Mouse (Mus musculus) lung, embryonic 16.5 days (tissue): ENCODE results near the gene Fut8. TPM values are rescaled to one million over a fixed set of nuclear protein-coding genes. Genes with fewer than 3 reads are reported as not detected.
"Not testable (repeated sequence)": the region's sequence is repeated elsewhere in the genome, so short reads cannot be mapped to it uniquely, and the experiment has no call there.

Experiments used
- ATAC-seq: fragments of 200-750 bp; cut with Nextera tagmentation; 2 replicates; pipeline ENCODE4 v1.8.0; 2017; ENCODE audit warnings: low read depth, mild to moderate bottlenecking, moderate library complexity
- H3K27ac ChIP-seq: fragments of 300-500 bp; sonication (generic); 2 replicates; pipeline ENCODE4 v1.5.1; 2014; ENCODE audit warnings: mild to moderate bottlenecking, control low read depth, low read length
- H3K27me3 ChIP-seq: fragments of 300-500 bp; sonication (generic); 2 replicates; pipeline ENCODE4 v1.6.1; 2014; ENCODE audit warnings: low read depth, low read length, mixed read lengths; ENCODE audit not compliant: control insufficient read depth, insufficient read depth
- H3K36me3 ChIP-seq: fragments of 300-500 bp; sonication (generic); 2 replicates; pipeline ENCODE4 v1.6.1; 2014; ENCODE audit warnings: low read length; ENCODE audit not compliant: control insufficient read depth, insufficient read depth
- H3K4me1 ChIP-seq: fragments of 300-500 bp; sonication (generic); replicated peaks from 2 replicates; pipeline ENCODE4 v1.6.1; 2014; ENCODE audit warnings: low read length, mixed read lengths; ENCODE audit not compliant: control insufficient read depth, insufficient read depth
- H3K4me2 ChIP-seq: fragments of 300-500 bp; sonication (generic); 2 replicates; pipeline ENCODE4 v1.6.1; 2014; ENCODE audit warnings: low read depth, low read length, control low read depth
- H3K4me3 ChIP-seq: fragments of 300-500 bp; sonication (generic); 2 replicates; pipeline ENCODE4 v1.5.1; 2014; ENCODE audit warnings: mild to moderate bottlenecking, low read length, control low read depth
- H3K9ac ChIP-seq: fragments of 300-500 bp; sonication (generic); 2 replicates; pipeline ENCODE4 v1.6.1; 2014; ENCODE audit warnings: low read length, control low read depth
- H3K9me3 ChIP-seq: fragments of 300-500 bp; sonication (generic); 2 replicates; pipeline ENCODE4 v1.6.1; 2016; ENCODE audit warnings: low read length; ENCODE audit not compliant: control insufficient read depth
- WGBS: fragments of 180-500 bp; shearing (Covaris S2); extraction: QIAGEN DNeasy Blood & Tissue Kit; methylation state at CpG from one replicate; pipeline ENCODE4 v1.1.7; 2014; 5-methylcytosine and 5-hydroxymethylcytosine counted together
- polyA plus RNA-seq: library from polyadenylated mRNA; unstranded; fragments of >200 nt; fragmentation: Nextera tagmentation; extraction: Ambion mirVana; gene quantifications from 2 replicates; pipeline ENCODE4 v1.2.1, GENCODE M21; 2015

The Fut8 gene
- polyA plus RNA-seq, 1 experiment from 2014 or later, result 26.9 TPM

DNA sequence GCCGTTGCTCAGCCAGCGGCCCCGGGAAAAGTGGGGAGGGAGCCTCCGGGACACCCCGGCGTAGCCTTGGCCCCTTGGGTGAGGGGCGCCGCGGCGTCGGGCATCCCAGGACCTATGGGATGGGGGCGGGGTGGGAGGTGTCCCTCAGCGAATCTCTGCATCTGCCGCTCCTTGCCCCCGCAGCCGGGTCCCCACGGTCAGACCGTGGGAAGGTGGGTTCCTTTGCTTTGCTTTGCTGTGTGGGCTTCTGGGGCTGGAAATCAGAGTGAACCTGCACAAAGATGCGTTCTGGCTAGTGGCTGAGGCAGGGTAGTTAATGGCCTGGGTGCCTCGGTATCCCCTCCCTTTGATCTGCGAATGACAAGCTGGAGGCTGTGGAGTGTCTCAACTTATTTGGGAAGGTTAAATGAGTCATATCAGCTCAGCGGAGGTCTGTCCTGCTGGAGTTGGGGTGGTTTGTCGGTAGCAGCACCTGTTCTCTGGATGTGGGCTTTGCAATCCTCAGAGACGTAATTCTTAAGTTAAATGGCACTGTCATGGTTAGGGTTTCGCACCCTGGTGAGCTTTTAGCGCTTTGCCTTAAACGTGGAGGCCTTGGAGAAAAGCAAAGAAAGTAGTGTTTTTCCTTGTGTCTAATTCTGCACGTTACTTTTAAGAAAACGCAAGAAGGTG lies 1.6 kb downstream of the Fut8 start:
- 0 out of 2 replicates have a peak, but pooled peaks have one; percentile 0 for ATAC-seq
- peak overlapping the region; percentile 97 for H3K4me2 ChIP-seq
- H3K4me1 ChIP-seq, result peaks cover 4% of the 10 kb centered on the region; the same call in 1 of the 2 replicates
- H3K36me3 ChIP-seq, result no peaks in the 10 kb centered on the region
- WGBS, result under 1% methylated on average over 28 of the region's 29 CpGs
- no peaks in the 10 kb centered on the region for H3K9me3 ChIP-seq
- H3K27me3 ChIP-seq, result no peaks in the 10 kb centered on the region
- H3K9ac ChIP-seq, result peak overlapping the region; percentile 89
- peak overlapping the region; percentile 93 for H3K27ac ChIP-seq
- peak overlapping the region; percentile 91 for H3K4me3 ChIP-seq

GRCm38 (mm10) chr12:77240372-77240771 lies 2.4 kb downstream of the Fut8 start:
- no peak for ATAC-seq
- Histone ChIP-seq H3K4me3 (no peak overlapping the region), H3K9ac (no peak overlapping the region), H3K4me1 (peaks cover 4% of the 10 kb centered on the region; the same call in 1 of the 2 replicates), H3K36me3 (no peaks in the 10 kb centered on the region), H3K9me3 (no peaks in the 10 kb centered on the region), H3K27ac (no peak overlapping the region), H3K27me3 (no peaks in the 10 kb centered on the region), H3K4me2 (peak overlapping the region; percentile 37; the same call in 1 of the 2 replicates)
- 41% methylated on average over 6 of the region's 6 CpGs for WGBS

GRCm38 (mm10) chr12:77240839-77241238 lies 2.9 kb downstream of the Fut8 start:
- Histone ChIP-seq H3K4me3 (no peak overlapping the region), H3K9ac (no peak overlapping the region), H3K9me3 (no peaks in the 10 kb centered on the region), H3K27ac (no peak overlapping the region), H3K27me3 (no peaks in the 10 kb centered on the region), H3K4me1 (peaks cover 4% of the 10 kb centered on the region; the same call in 1 of the 2 replicates), H3K36me3 (no peaks in the 10 kb centered on the region), H3K4me2 (no peak overlapping the region)
- WGBS, result 47% methylated on average over 1 of the region's 1 CpGs
- ATAC-seq, result no peak

DNA sequence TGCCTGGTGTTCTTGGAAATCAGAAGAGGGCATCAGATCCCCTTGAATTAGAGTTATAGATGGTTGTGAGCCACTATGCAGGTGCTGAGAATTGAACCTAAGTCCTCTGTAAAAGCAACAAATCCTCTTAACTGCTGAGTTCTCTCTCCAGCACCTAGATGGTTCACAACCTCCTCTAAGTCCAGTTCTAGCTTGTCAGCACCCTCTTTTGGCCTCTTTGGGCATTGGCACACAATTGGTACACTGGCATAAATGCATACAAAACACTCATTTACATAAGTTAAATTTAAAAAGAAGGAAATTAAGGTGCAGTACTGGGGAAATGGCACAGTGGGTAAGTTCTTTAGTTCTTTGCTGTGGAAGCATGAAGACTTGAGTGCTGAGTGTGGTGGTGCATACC lies 24.7 kb downstream of the Fut8 start:
- no peaks in the 10 kb centered on the region for H3K4me1 ChIP-seq
- H3K4me2 ChIP-seq, result no peak overlapping the region
- no peaks in the 10 kb centered on the region for H3K9me3 ChIP-seq
- no peaks in the 10 kb centered on the region for H3K27me3 ChIP-seq
- no peaks in the 10 kb centered on the region for H3K36me3 ChIP-seq
- no peak overlapping the region for H3K9ac ChIP-seq
- no peak for ATAC-seq
- no peak overlapping the region for H3K27ac ChIP-seq
- no peak overlapping the region for H3K4me3 ChIP-seq

- Histone ChIP-seq H3K4me1 (no peaks in the 10 kb centered on the region), H3K9me3 (no peaks in the 10 kb centered on the region), H3K27me3 (no peaks in the 10 kb centered on the region), H3K27ac (no peak overlapping the region), H3K9ac (no peak overlapping the region), H3K36me3 (no peaks in the 10 kb centered on the region), H3K4me3 (no peak overlapping the region), H3K4me2 (no peak overlapping the region)
- no peak for ATAC-seq
- 80% methylated on average over 2 of the region's 2 CpGs for WGBS
These were observed 25.9 kb downstream of the Fut8 start for GRCm38 (mm10) chr12:77263816-77264215.

- Histone ChIP-seq H3K4me2 (no peak overlapping the region), H3K27me3 (no peaks in the 10 kb centered on the region), H3K36me3 (no peaks in the 10 kb centered on the region), H3K9me3 (no peaks in the 10 kb centered on the region), H3K4me1 (no peaks in the 10 kb centered on the region), H3K27ac (no peak overlapping the region), H3K9ac (no peak overlapping the region), H3K4me3 (no peak overlapping the region)
- WGBS, result 85% methylated on average over 3 of the region's 3 CpGs
- ATAC-seq, result no peak
These were observed 32.8 kb downstream of the Fut8 start for GRCm38 (mm10) chr12:77270694-77271093.

GRCm38 (mm10) chr12:77288507-77288906 lies 50.6 kb downstream of the Fut8 start:
- Histone ChIP-seq H3K4me2 (no peak overlapping the region), H3K36me3 (no peaks in the 10 kb centered on the region), H3K4me1 (no peaks in the 10 kb centered on the region), H3K27ac (no peak overlapping the region), H3K9me3 (no peaks in the 10 kb centered on the region), H3K27me3 (no peaks in the 10 kb centered on the region), H3K9ac (no peak overlapping the region), H3K4me3 (no peak overlapping the region)
- ATAC-seq, result no peak
- WGBS, result 92% methylated on average over 2 of the region's 2 CpGs

DNA sequence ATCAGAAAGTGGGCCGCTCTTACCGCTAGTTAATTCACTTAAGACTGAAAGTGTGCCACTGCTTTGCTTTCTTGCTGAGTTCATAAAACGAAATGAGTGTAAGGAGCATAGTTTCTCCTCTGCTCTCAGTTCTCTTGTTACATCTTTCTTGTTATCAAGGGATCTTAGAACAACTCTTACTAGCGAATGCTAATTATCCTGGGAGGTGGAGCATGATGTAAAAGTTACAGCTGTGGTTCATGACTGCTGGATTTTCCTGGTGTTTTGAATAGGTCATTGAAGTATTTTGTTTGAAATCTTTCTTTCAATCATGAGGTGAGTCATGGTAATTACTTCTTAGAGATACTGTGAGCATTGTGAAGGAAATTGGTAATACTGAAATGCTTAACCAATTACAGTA lies 53.1 kb downstream of the Fut8 start:
- H3K4me2 ChIP-seq, result no peak overlapping the region
- no peaks in the 10 kb centered on the region for H3K9me3 ChIP-seq
- no peaks in the 10 kb centered on the region for H3K36me3 ChIP-seq
- no peak overlapping the region for H3K4me3 ChIP-seq
- no peak overlapping the region for H3K27ac ChIP-seq
- 70% methylated on average over 4 of the region's 4 CpGs for WGBS
- no peaks in the 10 kb centered on the region for H3K27me3 ChIP-seq
- H3K4me1 ChIP-seq, result no peaks in the 10 kb centered on the region
- no peak overlapping the region for H3K9ac ChIP-seq
- no peak for ATAC-seq

- H3K4me1 ChIP-seq, H3K36me3 ChIP-seq, H3K4me3 ChIP-seq, H3K27ac ChIP-seq, H3K4me2 ChIP-seq, H3K27me3 ChIP-seq, H3K9ac ChIP-seq, ATAC-seq, H3K9me3 ChIP-seq: not testable (repeated sequence)
- WGBS, result 77% methylated on average over 2 of the region's 2 CpGs
These were observed 53.9 kb downstream of the Fut8 start for GRCm38 (mm10) chr12:77291864-77292263.
